Mouse (Mus musculus): Measurements from ENCODE around the gene Zbtb11. TPM values are rescaled to one million over a fixed set of nuclear protein-coding genes. Genes with fewer than 3 reads are reported as not detected.
A peak's percentile ranks its signal among the peaks of the same experiment; 100 is the strongest.

Gene Zbtb11
- total and polyA plus RNA-seq, 3 experiments = 12.5 to 19.0 TPM; not detected in 1

DNA sequence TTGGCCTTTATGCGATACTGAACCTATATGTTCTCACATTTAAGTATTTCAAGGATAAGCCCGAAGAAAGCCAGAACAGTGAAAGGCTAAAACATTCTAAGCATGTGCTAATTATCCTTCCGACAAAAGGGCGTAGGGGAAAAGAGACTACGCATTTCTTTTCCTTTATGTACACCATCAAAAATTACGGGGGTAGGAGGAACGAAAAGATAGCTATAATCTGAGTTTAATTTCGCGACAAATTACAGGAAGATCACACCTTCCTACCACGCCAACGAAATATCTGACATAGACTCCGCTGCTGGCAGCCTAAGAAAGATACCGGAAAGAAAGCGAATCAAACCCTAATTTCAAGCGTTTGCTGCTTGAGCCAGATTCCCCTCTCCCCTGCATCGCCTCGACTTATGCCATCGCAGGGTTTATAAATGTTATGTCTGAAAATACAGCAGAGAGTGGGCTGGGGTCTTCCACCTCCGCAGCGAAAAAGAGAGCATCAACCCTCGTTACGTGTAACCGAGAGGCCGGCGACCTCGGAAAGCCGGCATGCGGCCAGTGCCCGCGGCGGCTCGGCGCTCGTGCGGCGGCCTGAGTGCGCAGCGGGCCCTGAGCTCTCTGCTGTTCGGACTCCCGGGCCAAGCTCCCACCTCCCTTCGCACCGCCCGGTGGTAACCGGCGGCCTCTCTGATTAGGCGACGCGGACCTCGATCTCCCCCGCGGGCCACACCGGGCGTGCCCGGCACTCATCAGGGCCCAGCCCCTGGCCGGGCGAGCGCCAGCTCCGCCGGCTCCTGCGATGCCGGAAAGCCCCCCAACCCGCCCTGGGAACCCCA lies 55.3 kb downstream of the Zbtb11 start (continued):
- TF ChIP-seq USF1 (IDR thresholded peaks at IDR 0.05; ENCODE audit: low read depth, low read length) = no peak
- TF ChIP-seq E2F4 (IDR thresholded peaks at IDR 0.05; ENCODE audit: borderline replicate concordance, low read depth, low read length) = no peak
- TF ChIP-seq GABPA (IDR thresholded peaks at IDR 0.05; ENCODE audit: low read depth, low read length) = no peak

DNA sequence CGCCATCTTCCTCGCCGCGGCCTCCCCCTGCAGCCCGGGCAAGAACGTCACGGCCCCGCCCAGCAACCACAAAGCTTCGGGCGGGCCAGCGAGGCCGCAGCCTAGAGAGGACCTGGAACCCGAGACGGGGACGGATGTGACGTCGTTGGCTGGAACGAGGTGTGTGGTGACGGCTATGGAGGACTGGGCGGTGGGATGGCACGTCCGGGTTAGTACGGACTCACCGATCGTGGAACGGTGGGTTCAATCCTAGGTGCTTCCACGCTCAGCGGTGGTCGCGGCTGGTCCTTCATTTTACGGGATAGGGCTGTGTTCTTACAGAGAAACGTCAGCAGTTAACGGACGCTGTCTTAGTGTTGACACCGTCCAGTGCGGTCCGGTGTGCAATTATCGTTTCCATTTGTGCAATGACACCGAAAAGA lies 56.0 kb downstream of the Zbtb11 start, which contains the start of gene Pcnp:
Gene Pcnp (minus strand): TSS at position 79 of the 422 bp plus-strand sequence.
- peak; percentile 98 for DNase-seq (ENCODE audit: low read depth, low spot score)
- H3K27me3 ChIP-seq (ENCODE audit: control insufficient read depth in 1 of 2, insufficient read depth in 2 of 2, low read length in 2 of 2) = no peaks in the 10 kb centered on the region
- H3K36me3 ChIP-seq (ENCODE audit: control insufficient read depth in 1 of 2, insufficient read depth in 2 of 2, low read length in 2 of 2) = peaks cover 26 to 40% of the 10 kb centered on the region in 2 experiments
- H3K9ac ChIP-seq (ENCODE audit: control insufficient read depth, low read depth, low read length, poor library complexity, severe bottlenecking) = peak within 1 kb of the TSS; percentile 87
- H3K9me3 ChIP-seq (replicated peaks; ENCODE audit: insufficient read depth, low read length) = no peaks in the 10 kb centered on the region
- H3K4me3 ChIP-seq (ENCODE audit: control insufficient read depth in 1 of 2, insufficient read depth in 1 of 2, low read depth in 2 of 2, low read length in 2 of 2) = peak within 1 kb of the TSS; percentile 79 to 99
- H3K27ac ChIP-seq (ENCODE audit: control insufficient read depth, low read depth, low read length) = peak within 1 kb of the TSS; percentile 73
- H3K79me2 ChIP-seq (ENCODE audit: control insufficient read depth, insufficient read depth, low read length, poor library complexity) = peaks cover 52% of the 10 kb centered on the region
- H3K4me1 ChIP-seq (ENCODE audit: control insufficient read depth in 1 of 2, insufficient read depth in 2 of 2, low read length in 2 of 2) = peaks cover 2 to 5% of the 10 kb centered on the region in 2 experiments
- TF ChIP-seq ZKSCAN1 (IDR thresholded peaks at IDR 0.05; ENCODE audit: low read depth, low read length) (no peak), POLR2AphosphoS5 (IDR thresholded peaks at IDR 0.05; ENCODE audit: borderline replicate concordance, low read depth, low read length) (peak; percentile 53; the same call in 1 of the 2 replicates), NRF1 (IDR thresholded peaks at IDR 0.05; ENCODE audit: insufficient read depth, low read depth, low read length, poor library complexity, severe bottlenecking) (no peak), RAD21 (IDR thresholded peaks at IDR 0.05; ENCODE audit: low read depth, low read length) (no peak), NELFE (IDR thresholded peaks at IDR 0.05; ENCODE audit: low read depth, low read length) (peak; percentile 94), HCFC1 (IDR thresholded peaks at IDR 0.05; ENCODE audit: low read depth, low read length) (peak; percentile 91), BHLHE40 (IDR thresholded peaks at IDR 0.05; ENCODE audit: borderline replicate concordance, low read depth, low read length) (no peak), MEF2A (IDR thresholded peaks at IDR 0.05; ENCODE audit: extremely low read depth, insufficient replicate concordance, low read depth, low read length, poor library complexity, severe bottlenecking) (no peak), MAFK (IDR thresholded peaks at IDR 0.05; ENCODE audit: borderline replicate concordance, low read depth, low read length) (no peak), TAL1 (IDR thresholded peaks at IDR 0.05; ENCODE audit: low read length) (no peak), MXI1 (IDR thresholded peaks at IDR 0.05; ENCODE audit: low read depth, low read length) (peak; percentile 74), USF2 (IDR thresholded peaks at IDR 0.05; ENCODE audit: borderline replicate concordance in 1 of 2, insufficient read depth in 1 of 2, low read depth in 1 of 2, low read length in 2 of 2) (no peak), TCF12 (IDR thresholded peaks at IDR 0.05; ENCODE audit: low read depth, low read length) (peak; percentile 86), ELF1 (IDR thresholded peaks at IDR 0.05; ENCODE audit: low read depth, low read length) (peak; percentile 57; the same call in 1 of the 2 replicates), ETS1 (IDR thresholded peaks at IDR 0.05; ENCODE audit: low read depth, low read length) (peak; percentile 70; the same call in 1 of the 2 replicates), SMC3 (IDR thresholded peaks at IDR 0.05; ENCODE audit: low read depth, low read length) (no peak), E2F4 (IDR thresholded peaks at IDR 0.05; ENCODE audit: borderline replicate concordance, low read depth, low read length) (no peak), ZNF384 (IDR thresholded peaks at IDR 0.05; ENCODE audit: low read depth, low read length) (no peak), CHD2 (IDR thresholded peaks at IDR 0.05; ENCODE audit: low read length) (no peak), KAT2A (conservative IDR thresholded peaks at IDR 0.05; ENCODE audit: low read depth, low read length) (peak; percentile 59; the same call in 1 of the 2 replicates), CTCF (IDR thresholded peaks at IDR 0.05 in 2 of 3, conservative IDR thresholded peaks at IDR 0.05 in 1 of 3; ENCODE audit: control insufficient read depth in 1 of 3, insufficient read depth in 1 of 3, low read depth in 2 of 3, low read length in 3 of 3, poor library complexity in 1 of 3, severe bottlenecking in 1 of 3) (no peak), ZC3H11A (IDR thresholded peaks at IDR 0.05; ENCODE audit: low read depth, low read length) (no peak), MAX (IDR thresholded peaks at IDR 0.05; ENCODE audit: low read length) (peak; percentile 56; the same call in 1 of the 2 replicates), CHD1 (IDR thresholded peaks at IDR 0.05; ENCODE audit: low read depth, low read length) (0 out of 2 replicates have a peak, but pooled peaks have one; percentile 64), TBP (IDR thresholded peaks at IDR 0.05; ENCODE audit: low read depth, low read length) (peak; percentile 83), USF1 (IDR thresholded peaks at IDR 0.05; ENCODE audit: low read depth, low read length) (no peak), ZMIZ1 (IDR thresholded peaks at IDR 0.05; ENCODE audit: low read depth, low read length) (peak; percentile 79; the same call in 1 of the 2 replicates), RCOR1 (IDR thresholded peaks at IDR 0.05; ENCODE audit: low read depth, low read length) (no peak), JUND (IDR thresholded peaks at IDR 0.05; ENCODE audit: low read depth, low read length) (no peak), SIN3A (IDR thresholded peaks at IDR 0.05; ENCODE audit: low read length) (peak; percentile 97), MYC (IDR thresholded peaks at IDR 0.05; ENCODE audit: low read depth, low read length) (peak; percentile 84), POLR2AphosphoS2 (IDR thresholded peaks at IDR 0.05; ENCODE audit: low read length) (peak; percentile 92)

Data from MEL (cell line).